Mouse (Mus musculus) ovary, postnatal 10 days (tissue): ENCODE measurements around the gene Olfr1355.
"Not testable (repeated sequence)": the region's sequence is repeated elsewhere in the genome, so short reads cannot be mapped to it uniquely, and the experiment has no call there.

Source experiments
- DNase-seq: peaks from one replicate; pipeline ENCODE4 v3.0.0; 2022; ENCODE audit warnings: low spot score

Olfr1355 gene

DNA sequence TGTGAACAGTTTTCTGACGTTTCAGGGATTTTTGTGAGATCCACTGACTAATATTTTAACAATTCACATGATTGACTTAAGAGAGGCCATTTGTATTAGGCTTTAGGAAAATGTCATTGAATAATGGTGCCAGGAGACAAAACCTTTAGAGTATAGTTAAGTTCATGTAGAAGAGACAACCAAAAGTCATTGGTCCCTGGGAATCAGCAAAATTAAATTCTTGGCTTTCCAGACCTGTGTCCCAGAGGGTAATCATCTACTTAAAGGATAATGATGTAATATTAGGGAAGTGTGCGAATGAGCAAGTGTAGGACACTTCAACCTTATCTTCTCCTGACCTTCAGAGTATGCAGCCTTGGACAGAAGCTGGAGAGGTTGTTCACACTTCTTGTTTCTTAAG, at the start of gene Olfr1355:
Gene Olfr1355, plus strand, starts transcription at position 301 of the 400 bp plus-strand sequence.
- no peak for DNase-seq

GRCm38 (mm10) chr10:78840456-78840855, 34.9 kb upstream of the Olfr1355 start:
- DNase-seq: not testable (repeated sequence)

DNA sequence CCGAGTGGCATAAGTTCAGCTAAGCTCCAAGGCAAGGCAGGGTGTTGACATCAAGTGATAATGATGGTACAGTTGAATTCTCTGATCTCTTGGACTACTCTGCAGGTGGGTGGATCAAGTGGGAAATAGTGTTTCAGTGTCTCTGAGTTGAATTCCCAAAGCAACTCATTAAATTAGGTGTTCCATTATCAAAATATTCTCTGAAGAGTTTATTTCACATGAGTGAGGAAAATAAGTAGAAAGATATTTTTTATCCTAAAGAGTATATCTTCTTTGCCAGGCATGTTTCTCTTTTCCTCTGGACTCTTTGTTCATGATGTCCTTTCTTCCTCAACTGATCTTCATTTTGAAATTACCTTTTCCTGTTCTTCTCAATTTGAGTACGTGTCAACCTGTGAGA, 23.3 kb upstream of the Olfr1355 start, which contains the start of gene Olfr1356:
Gene Olfr1356, minus strand, starts transcription at position 101 of the 400 bp plus-strand sequence.
- DNase-seq: no peak

DNA sequence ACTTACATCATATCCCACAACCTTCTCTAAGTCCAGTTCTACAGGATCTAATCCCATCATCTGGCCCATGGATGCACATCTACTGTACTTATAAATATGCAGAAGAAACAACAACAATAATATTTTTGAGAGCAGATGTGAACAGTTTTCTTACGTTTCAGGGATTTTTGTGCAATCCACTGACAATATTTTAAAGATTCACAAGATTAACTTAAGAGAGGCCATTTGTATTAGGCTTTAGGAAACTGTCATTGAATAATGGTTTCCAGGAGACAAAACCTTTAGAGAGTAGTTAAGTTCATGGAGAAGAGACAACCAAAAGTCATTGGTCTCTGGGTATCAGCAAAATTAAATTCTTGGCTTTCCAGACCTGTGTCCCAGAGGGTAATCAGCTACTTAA, 37.5 kb downstream of the Olfr1355 start, which contains the start of gene Olfr1354:
Gene Olfr1354, plus strand, starts transcription at position 301 of the 400 bp plus-strand sequence.
- DNase-seq: not testable (repeated sequence)
